Mouse (Mus musculus) forebrain, embryonic 10.5 days (tissue): ENCODE results near the gene Tmed3. TPM values are rescaled to one million over a fixed set of nuclear protein-coding genes. Genes with fewer than 3 reads are reported as not detected.
A peak's percentile ranks its signal among the peaks of the same experiment; 100 is the strongest.

Experiments used
- DNase-seq: peaks from one replicate; pipeline ENCODE4 v3.0.0-alpha.2; 2017; ENCODE audit warnings: low spot score; ENCODE audit errors: extremely low spot score
- H3K27ac ChIP-seq: fragments of 300-500 bp; sonication (generic); 2 replicates; pipeline ENCODE4 v1.5.1; 2016; ENCODE audit warnings: mild to moderate bottlenecking
- H3K27me3 ChIP-seq: fragments of 300-500 bp; sonication (generic); 2 replicates; pipeline ENCODE4 v1.6.1; 2016; ENCODE audit warnings: mild to moderate bottlenecking; ENCODE audit not compliant: poor library complexity, severe bottlenecking
- H3K36me3 ChIP-seq: fragments of 300-500 bp; sonication (generic); replicated peaks from 2 replicates; pipeline ENCODE4 v1.6.1; 2016; ENCODE audit warnings: mild to moderate bottlenecking, moderate library complexity
- H3K4me1 ChIP-seq: fragments of 300-500 bp; sonication (generic); 2 replicates; pipeline ENCODE4 v1.6.1; 2016
- H3K4me3 ChIP-seq: fragments of 300-500 bp; sonication (generic); 2 replicates; pipeline ENCODE4 v1.5.1; 2016; ENCODE audit warnings: mild to moderate bottlenecking, moderate library complexity
- H3K9me3 ChIP-seq: fragments of 300-500 bp; sonication (generic); 2 replicates; pipeline ENCODE4 v1.6.1; 2016; ENCODE audit warnings: mild to moderate bottlenecking, moderate library complexity
- WGBS: fragments of 180-500 bp; shearing (Covaris S2); methylation state at CpG from one replicate; pipeline ENCODE4 v1.1.7; 2016; 5-methylcytosine and 5-hydroxymethylcytosine counted together
- polyA plus RNA-seq: library from polyadenylated mRNA; unstranded; fragments of >200 nt; fragmentation: Nextera tagmentation; extraction: Ambion mirVana; gene quantifications from 2 replicates; pipeline ENCODE4 v1.2.1, GENCODE M21; 2016

Gene Tmed3
- polyA plus RNA-seq: 45.3 and 45.4 TPM in 2 replicates

DNA sequence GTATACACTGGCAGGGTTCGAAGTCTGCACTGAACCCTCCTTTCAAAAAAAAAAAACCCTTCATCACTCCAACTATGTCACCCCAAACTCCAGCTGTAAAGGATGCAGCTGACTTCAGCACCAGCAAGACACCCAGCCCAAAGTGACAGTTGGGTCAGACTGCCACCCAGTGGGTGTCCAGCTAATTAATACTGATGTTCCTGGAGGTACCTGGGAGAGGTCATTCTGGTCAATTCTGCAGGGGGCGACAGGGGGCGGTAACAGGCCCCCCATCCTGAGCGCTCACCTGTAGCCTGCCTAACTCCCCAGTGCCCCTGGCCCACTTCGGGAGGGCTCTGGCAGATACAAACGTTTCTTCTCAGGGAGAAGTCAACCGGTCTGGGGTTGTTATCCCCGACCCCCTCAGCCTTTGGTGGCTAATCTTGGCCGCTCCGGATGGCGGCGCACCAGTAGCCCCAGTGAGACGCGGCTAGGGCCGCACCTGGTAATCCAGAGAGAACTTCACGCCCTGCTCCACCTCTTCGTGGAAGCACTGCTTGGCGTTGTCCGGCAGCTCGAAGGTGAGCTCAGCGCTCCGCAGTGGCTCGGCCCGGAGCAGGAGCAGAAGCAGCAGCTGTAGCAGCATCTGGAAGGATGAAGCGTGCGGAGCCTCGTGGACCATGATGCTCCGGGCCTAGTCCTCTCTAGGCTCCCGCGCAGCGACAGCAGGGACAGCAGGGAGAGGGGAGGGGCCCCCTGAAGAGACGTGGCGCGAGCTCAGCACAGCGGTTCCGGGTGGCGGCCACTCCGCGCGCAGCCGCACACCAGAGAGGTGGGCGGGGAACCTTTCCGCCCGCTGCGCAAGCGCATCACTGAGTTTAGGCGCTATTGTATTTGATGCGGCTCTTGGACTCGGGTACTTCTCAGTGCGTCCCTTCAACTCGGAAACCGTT lies at the start of gene Tmed3:
Tmed3 (minus strand) TSS at position 804 of the 932 bp plus-strand sequence.
- H3K27me3 ChIP-seq: no peaks in the 10 kb centered on the region
- H3K27ac ChIP-seq: peak within 1 kb of the TSS; percentile 89
- H3K4me1 ChIP-seq: peaks cover 17% of the 10 kb centered on the region
- WGBS: 2% methylated on average over 52 of the region's 52 CpGs
- peak within 1 kb of the TSS; percentile 58 for H3K4me3 ChIP-seq
- peaks cover 23% of the 10 kb centered on the region for H3K36me3 ChIP-seq
- DNase-seq: peak; percentile 86
- no peaks in the 10 kb centered on the region for H3K9me3 ChIP-seq

GRCm38 (mm10) chr9:89740041-89740440 lies 35.2 kb upstream of the Tmed3 start:
- no peaks in the 10 kb centered on the region for H3K9me3 ChIP-seq
- peaks cover 7% of the 10 kb centered on the region for H3K4me1 ChIP-seq
- no peaks in the 10 kb centered on the region for H3K36me3 ChIP-seq
- peaks cover 22% of the 10 kb centered on the region for H3K27me3 ChIP-seq
- no peak overlapping the region for H3K27ac ChIP-seq
- no peak for DNase-seq
- H3K4me3 ChIP-seq: no peak overlapping the region

- WGBS: 1% methylated on average over 8 of the region's 8 CpGs
- Histone ChIP-seq H3K27ac (no peak within 1 kb of the TSS), H3K36me3 (no peaks in the 10 kb centered on the region), H3K9me3 (no peaks in the 10 kb centered on the region), H3K27me3 (peaks cover 22% of the 10 kb centered on the region), H3K4me3 (no peak within 1 kb of the TSS), H3K4me1 (peaks cover 7% of the 10 kb centered on the region)
- DNase-seq: peak; percentile 15
Measured at GRCm38 (mm10) chr9:89738295-89738694, 33.4 kb upstream of the Tmed3 start, which contains the start of gene Ankrd34c. Gene Ankrd34c, minus strand, starts transcription at chr9:89738475.

DNA sequence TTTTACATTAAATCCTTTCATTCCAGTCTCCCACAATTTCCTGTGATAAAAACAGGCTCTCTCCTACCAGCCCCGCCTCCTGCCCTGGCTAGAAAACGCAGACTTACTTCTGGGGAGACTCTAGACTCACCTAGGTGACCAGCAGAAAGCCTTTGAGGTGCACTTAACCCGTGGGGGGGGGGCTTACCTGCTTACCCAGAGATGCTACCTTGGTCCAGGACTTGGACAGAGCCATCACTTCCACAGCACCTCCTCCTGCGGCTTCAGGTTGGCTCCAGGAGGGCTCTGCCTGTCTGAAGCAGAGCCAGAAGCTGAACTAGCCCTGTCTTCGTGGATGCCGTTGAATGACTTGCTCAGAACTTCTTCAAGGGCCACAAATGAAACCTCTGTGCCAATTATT lies 33.0 kb upstream of the Tmed3 start:
- no peak for DNase-seq
- Histone ChIP-seq H3K9me3 (no peaks in the 10 kb centered on the region), H3K4me1 (peaks cover 7% of the 10 kb centered on the region), H3K27ac (no peak overlapping the region), H3K36me3 (no peaks in the 10 kb centered on the region), H3K27me3 (peaks cover 22% of the 10 kb centered on the region), H3K4me3 (no peak overlapping the region)
- WGBS: 9% methylated on average over 6 of the region's 6 CpGs

DNA sequence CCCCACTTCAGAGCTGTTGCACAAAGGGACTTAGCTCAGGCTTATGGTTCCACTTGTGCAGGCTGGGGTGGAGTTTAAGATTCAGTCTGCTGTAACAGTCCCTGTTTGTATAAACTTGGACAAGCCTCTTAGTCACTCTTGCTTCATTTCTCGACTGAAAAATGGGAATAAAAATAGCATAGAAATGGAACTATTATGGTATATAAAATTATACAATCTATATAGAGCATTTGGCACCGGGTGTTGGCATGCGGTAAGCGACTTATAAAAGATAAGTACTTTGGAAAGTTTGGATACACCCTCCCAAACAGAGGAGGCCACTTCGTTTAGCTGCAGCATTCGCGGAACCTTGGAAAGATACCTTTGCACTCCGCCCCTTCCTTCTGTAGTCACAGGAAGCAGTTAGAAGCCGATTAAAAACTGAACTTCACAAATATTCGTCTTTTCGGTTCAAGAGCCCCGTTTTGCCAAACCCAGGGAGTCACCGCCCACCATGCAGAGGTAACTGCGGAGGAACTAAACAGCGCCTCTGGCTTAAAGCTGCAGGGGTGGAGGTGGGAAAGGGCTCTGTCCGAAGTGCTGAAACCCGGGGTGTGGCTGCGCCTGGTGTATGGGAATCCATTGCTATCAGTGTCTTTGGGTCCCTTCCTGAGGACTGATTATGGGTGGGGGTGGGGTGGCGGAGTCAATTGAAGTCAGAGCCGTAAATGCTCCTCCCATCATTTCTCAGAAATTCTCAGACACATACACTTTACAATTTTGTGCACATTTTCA lies 32.3 kb upstream of the Tmed3 start:
- 6% methylated on average over 20 of the region's 20 CpGs for WGBS
- Histone ChIP-seq H3K9me3 (no peaks in the 10 kb centered on the region), H3K4me1 (peaks cover 7% of the 10 kb centered on the region), H3K27ac (no peak overlapping the region), H3K4me3 (no peak overlapping the region; the same call in 1 of the 2 replicates), H3K27me3 (peaks cover 22% of the 10 kb centered on the region), H3K36me3 (no peaks in the 10 kb centered on the region)
- peak; percentile 49 for DNase-seq

DNA sequence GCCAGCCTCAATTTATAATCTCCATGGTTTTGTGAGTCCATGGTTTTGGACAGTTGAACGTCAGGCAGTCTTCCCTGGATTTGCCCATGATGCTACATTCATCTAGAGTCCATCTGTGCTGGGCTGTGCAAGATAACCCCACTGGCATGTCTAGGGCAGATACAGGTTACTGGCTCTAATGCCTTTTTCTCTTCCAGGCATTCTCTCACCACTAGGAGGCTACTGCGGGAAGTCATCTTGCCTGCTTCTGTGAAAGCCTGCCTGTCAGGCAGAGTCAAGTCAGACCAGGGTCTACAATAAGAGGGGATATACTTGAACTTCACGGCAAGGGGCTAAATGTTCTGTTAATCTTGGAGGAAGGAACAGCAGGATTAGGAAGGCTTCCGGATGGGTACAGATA lies 2.0 kb upstream of the Tmed3 start:
- Histone ChIP-seq H3K4me3 (no peak overlapping the region), H3K27me3 (no peaks in the 10 kb centered on the region), H3K4me1 (peaks cover 17% of the 10 kb centered on the region), H3K27ac (no peak overlapping the region), H3K9me3 (no peaks in the 10 kb centered on the region), H3K36me3 (peaks cover under 1% of the 10 kb centered on the region)
- WGBS: 34% methylated on average over 4 of the region's 4 CpGs
- no peak for DNase-seq

DNA sequence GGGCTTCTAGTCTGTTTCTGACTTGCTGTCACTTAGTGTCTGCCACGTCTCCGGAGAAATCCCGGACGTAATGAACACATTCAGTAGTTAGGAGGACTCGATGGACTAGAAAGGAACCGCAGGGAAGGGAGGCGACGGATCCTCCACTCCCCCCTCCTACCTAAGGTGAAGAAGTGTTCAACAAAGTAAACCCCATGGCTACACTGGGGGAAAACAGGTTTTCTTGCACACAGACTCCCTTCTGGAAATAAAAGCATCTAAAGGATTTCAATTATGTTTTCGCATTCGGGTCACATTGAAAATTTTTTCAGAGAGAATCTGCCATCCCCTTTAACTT lies 297 bp upstream of the Tmed3 start:
- Histone ChIP-seq H3K4me1 (peaks cover 17% of the 10 kb centered on the region), H3K9me3 (no peaks in the 10 kb centered on the region), H3K36me3 (peaks cover 17% of the 10 kb centered on the region), H3K27ac (peak overlapping the region; percentile 89), H3K4me3 (peak overlapping the region; percentile 58), H3K27me3 (no peaks in the 10 kb centered on the region)
- WGBS: 9% methylated on average over 10 of the region's 10 CpGs
- DNase-seq: no peak

DNA sequence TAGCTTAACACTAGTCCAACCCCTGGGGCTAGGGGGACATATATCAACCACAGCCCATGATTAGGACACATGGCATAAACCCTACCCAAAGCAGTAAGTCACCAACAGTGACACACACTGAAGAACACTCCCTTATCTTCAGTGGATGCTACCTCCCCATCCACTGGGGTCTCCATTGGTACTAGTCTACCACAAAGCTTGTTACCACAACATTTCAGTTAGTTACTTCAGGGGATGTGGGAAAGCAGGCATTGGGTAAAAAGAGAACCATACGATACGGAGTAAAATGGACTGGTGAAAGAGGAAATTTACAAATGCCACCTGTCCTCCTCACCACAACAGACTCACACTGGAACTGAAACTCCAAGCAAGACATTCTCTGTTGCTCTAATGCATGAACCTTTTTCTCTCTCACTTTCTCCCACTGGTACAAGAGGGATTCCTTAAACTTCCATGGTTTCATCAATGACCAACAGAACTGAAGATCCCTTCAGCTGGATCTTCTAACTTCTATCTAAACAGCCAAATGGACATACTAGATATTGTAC lies 3.9 kb downstream of the Tmed3 start:
- peaks cover 39% of the 10 kb centered on the region for H3K36me3 ChIP-seq
- no peaks in the 10 kb centered on the region for H3K27me3 ChIP-seq
- 100% methylated on average over 2 of the region's 2 CpGs for WGBS

DNA sequence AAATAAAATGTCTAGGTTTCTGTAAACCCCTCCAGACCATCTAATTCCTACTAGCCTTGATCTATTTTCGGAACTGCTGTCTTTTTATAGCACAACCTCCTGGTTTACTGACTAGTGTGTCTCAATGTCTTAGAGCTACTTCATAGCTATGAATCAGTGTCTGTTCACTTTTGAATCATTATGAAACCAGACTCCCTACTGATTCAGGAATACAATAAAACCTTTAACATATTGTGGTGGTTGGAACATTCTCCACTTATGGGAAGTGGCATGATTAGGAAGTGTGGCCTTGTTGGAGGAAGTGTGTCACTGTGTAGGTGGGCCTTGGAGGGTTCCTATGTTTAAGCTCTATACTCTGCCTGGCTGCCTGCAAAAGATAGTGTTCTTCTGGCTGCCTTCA lies 9.7 kb downstream of the Tmed3 start:
- WGBS: 84% methylated on average over 1 of the region's 1 CpGs
- peaks cover 22% of the 10 kb centered on the region for H3K36me3 ChIP-seq
- no peak for DNase-seq
- H3K4me1 ChIP-seq: no peaks in the 10 kb centered on the region
- no peaks in the 10 kb centered on the region for H3K27me3 ChIP-seq
- H3K4me3 ChIP-seq: no peak overlapping the region
- H3K9me3 ChIP-seq: no peaks in the 10 kb centered on the region
- no peak overlapping the region for H3K27ac ChIP-seq

More for the DNA sequence above, 3.9 kb downstream of the Tmed3 start:
- Histone ChIP-seq H3K27ac (no peak overlapping the region), H3K4me1 (peaks cover 17% of the 10 kb centered on the region), H3K4me3 (no peak overlapping the region), H3K9me3 (no peaks in the 10 kb centered on the region)
- DNase-seq: no peak

DNA sequence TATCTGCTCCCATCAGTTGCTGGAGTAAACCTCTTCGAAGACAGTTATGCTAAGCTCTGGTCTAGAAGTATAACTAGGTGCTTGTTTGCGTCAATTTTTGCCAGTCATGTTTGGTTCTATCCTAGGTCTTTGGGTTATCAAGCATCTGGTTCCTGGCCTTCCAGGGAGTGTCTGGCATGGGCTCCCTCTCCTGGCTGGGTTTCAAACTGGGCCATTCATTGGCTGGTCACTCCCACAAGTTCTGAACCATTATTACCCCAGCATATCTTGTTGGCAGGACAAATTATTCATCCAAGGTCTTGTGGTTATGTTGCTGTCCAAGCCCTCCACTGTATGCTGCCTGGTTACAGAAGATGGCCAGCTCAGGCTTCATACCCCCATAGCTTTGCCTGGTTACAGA lies 11.2 kb downstream of the Tmed3 start:
- WGBS: 99% methylated on average over 2 of the region's 2 CpGs
- H3K27ac ChIP-seq: no peak overlapping the region
- H3K4me3 ChIP-seq: no peak overlapping the region
- no peaks in the 10 kb centered on the region for H3K27me3 ChIP-seq
- no peaks in the 10 kb centered on the region for H3K9me3 ChIP-seq
- H3K4me1 ChIP-seq: no peaks in the 10 kb centered on the region
- peaks cover 8% of the 10 kb centered on the region for H3K36me3 ChIP-seq
- DNase-seq: no peak

DNA sequence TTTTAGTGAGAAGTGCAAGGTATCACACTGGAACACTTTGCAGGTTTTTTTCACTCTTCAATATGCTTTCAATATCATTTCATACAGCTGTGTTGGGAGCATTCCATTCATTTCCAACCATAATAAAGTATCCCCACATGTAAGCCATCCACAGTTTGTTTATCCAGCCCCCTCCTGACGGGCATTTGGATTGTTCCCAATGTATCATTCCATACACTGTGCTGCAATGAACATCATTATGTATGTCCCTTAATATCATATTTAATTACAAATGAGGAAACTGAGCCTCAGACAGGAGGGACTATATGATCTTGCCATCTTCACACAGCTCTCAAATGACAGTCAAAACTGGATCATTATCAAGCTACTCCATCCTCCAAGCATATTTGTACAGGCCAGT lies 15.7 kb downstream of the Tmed3 start:
- Histone ChIP-seq H3K27me3 (no peaks in the 10 kb centered on the region), H3K9me3 (no peaks in the 10 kb centered on the region), H3K27ac (no peak overlapping the region), H3K36me3 (no peaks in the 10 kb centered on the region), H3K4me1 (no peaks in the 10 kb centered on the region), H3K4me3 (no peak overlapping the region)
- WGBS: 83% methylated on average over 1 of the region's 1 CpGs
- DNase-seq: no peak

- Histone ChIP-seq H3K9me3 (no peaks in the 10 kb centered on the region), H3K27me3 (no peaks in the 10 kb centered on the region), H3K4me1 (no peaks in the 10 kb centered on the region), H3K4me3 (no peak overlapping the region), H3K27ac (no peak overlapping the region), H3K36me3 (no peaks in the 10 kb centered on the region)
- 62% methylated on average over 10 of the region's 10 CpGs for WGBS
- DNase-seq: no peak
Measured at GRCm38 (mm10) chr9:89687503-89688226, 17.2 kb downstream of the Tmed3 start.
